Mouse (Mus musculus) E14TG2a.4 (cell line): ENCODE results near the gene Map4k4.

Experiments
- CTCF ChIP-seq: conservative IDR thresholded peaks from 2 replicates; pipeline ENCODE4 v1.5.1; 2014; ENCODE audit warnings: low read length
- NANOG ChIP-seq: IDR thresholded peaks from 2 replicates; pipeline ENCODE4 v1.6.1; 2014; ENCODE audit warnings: borderline replicate concordance, low read length, mixed read lengths
- POU5F1 ChIP-seq: IDR thresholded peaks from 2 replicates; pipeline ENCODE4 v1.6.1; 2014; ENCODE audit warnings: low read length, borderline replicate concordance

DNA sequence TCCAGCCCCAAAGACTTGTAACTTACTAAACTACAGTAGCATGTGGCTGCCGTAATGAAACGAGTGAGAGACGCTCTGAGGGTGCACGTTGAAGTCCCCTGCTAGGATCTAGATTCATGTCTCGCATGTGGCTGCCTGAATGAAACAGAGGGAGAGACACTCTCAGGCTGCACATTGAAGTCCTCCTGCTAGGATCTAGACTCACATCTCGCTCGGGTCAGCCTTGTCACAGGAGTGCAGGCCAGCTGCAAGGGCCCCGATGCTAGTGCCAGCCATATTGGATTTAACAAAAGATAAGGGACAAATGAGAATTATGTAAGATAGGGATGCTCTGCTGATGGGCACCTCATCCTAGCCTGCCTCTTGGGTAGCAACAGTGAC is 130.3 kb downstream of the Map4k4 start:
- TF ChIP-seq CTCF = no peak
- TF ChIP-seq NANOG = no peak
- TF ChIP-seq POU5F1 = no peak
